Mouse (Mus musculus): ENCODE data around the gene Ing3. TPM values are rescaled to one million over a fixed set of nuclear protein-coding genes. Genes with fewer than 3 reads are reported as not detected.

The Ing3 gene
- polyA plus RNA-seq, 1 experiment = 19.3 TPM

DNA sequence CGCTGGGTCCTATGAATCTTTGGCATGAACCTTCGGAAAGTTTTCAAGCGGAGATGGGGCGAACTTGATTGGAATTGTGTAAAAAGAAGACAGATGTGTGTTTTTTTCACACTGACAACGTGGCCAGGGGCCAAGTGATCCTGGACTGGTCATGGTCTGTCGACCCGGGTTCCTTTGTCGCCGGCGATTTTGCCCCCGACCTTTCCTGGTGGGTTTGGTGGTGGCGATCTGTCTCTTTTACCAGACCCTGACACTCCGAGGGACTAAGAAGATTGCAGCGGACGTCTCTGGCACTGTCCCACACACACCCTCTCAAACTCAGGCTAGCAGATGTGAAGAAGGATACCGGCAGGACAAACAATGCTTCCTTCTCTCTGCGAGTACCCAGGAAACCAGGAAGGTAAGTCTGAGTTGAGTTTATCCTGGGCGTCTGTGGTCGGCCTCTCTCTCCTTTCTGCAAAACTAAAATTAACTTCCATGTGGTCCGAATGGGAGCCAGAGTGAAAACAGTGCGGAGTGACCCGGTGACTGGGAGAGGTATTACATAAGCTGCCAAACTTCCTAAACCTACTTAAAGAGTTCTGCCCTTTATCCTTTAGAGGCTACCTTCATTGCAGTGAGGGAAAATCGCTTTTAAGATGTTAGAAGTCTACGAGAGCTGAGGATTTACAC, 37.4 kb downstream of the Ing3 start:
- Histone ChIP-seq H3K27me3 (ENCODE audit: control insufficient read depth, insufficient read depth, low read length) (no peaks in the 10 kb centered on the region; the same call in 1 of the 2 replicates), H3K4me3 (replicated peaks; ENCODE audit: insufficient read depth, low read depth, low read length) (no peak overlapping the region), H3K27ac (ENCODE audit: insufficient read depth, low read length) (no peak overlapping the region), H3K4me1 (ENCODE audit: control insufficient read depth, insufficient read depth, low read length) (no peaks in the 10 kb centered on the region)
- TF ChIP-seq CTCF (IDR thresholded peaks at IDR 0.05; ENCODE audit: borderline replicate concordance, insufficient read depth, low read depth, low read length) (no peak), POLR2A (IDR thresholded peaks at IDR 0.05; ENCODE audit: borderline replicate concordance, insufficient read depth, low read length) (no peak)
- DNase-seq = no peak
- WGBS = 18% methylated on average over 24 of the region's 24 CpGs

DNA sequence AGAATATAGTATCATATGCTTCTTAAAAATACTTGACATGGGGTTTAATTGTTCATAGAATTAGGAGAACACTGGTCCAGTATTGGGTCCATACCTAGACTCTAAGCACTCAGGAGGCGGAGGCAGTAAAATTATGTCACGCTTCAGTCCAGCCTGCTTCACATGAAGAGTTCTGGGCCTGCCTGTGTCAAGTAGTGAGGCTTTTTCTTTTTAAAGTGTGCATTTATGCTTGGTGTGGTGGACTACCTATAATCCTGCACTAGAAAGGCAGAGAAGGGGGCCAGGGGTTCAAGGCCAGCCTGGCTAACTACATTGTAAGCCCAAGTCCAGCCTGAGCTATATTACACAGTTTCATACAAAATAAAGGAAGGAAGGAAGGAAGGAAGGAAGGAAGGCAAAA, 38.2 kb downstream of the Ing3 start:
- DNase-seq = no peak
- TF ChIP-seq CTCF (IDR thresholded peaks at IDR 0.05; ENCODE audit: borderline replicate concordance, insufficient read depth, low read depth, low read length) (no peak), POLR2A (IDR thresholded peaks at IDR 0.05; ENCODE audit: borderline replicate concordance, insufficient read depth, low read length) (no peak)
- H3K4me1 ChIP-seq (ENCODE audit: control insufficient read depth, insufficient read depth, low read length) = no peaks in the 10 kb centered on the region
- H3K4me3 ChIP-seq (replicated peaks; ENCODE audit: insufficient read depth, low read depth, low read length) = no peak overlapping the region
- 97% methylated on average over 2 of the region's 2 CpGs for WGBS
- H3K27ac ChIP-seq (ENCODE audit: insufficient read depth, low read length) = no peak overlapping the region
- H3K27me3 ChIP-seq (ENCODE audit: control insufficient read depth, insufficient read depth, low read length) = no peaks in the 10 kb centered on the region; the same call in 1 of the 2 replicates

DNA sequence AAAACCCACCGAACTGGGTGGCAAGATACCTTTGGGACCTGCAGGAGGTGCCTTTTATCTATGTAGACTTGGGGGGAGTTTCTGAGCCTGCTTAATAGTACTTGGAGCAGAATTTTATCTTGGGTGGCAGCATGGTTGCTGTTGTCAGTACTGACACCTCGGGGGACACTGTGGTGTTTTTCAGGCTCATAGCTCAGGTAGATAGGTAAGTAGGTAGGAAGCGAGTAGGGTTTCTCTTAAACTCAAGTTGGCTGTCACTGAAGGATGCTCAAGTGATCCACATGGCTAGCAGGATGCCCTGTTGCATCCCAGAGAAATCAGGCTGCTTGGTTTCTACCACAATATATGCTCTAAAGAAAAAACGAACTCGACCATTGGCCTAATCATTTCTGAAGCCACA, 38.9 kb downstream of the Ing3 start:
- no peak overlapping the region for H3K4me3 ChIP-seq (replicated peaks; ENCODE audit: insufficient read depth, low read depth, low read length)
- TF ChIP-seq CTCF (IDR thresholded peaks at IDR 0.05; ENCODE audit: borderline replicate concordance, insufficient read depth, low read depth, low read length) (no peak), POLR2A (IDR thresholded peaks at IDR 0.05; ENCODE audit: borderline replicate concordance, insufficient read depth, low read length) (no peak)
- no peak overlapping the region for H3K27ac ChIP-seq (ENCODE audit: insufficient read depth, low read length)
- no peaks in the 10 kb centered on the region; the same call in 1 of the 2 replicates for H3K27me3 ChIP-seq (ENCODE audit: control insufficient read depth, insufficient read depth, low read length)
- DNase-seq = no peak
- H3K4me1 ChIP-seq (ENCODE audit: control insufficient read depth, insufficient read depth, low read length) = no peaks in the 10 kb centered on the region
- 92% methylated on average over 5 of the region's 5 CpGs for WGBS

DNA sequence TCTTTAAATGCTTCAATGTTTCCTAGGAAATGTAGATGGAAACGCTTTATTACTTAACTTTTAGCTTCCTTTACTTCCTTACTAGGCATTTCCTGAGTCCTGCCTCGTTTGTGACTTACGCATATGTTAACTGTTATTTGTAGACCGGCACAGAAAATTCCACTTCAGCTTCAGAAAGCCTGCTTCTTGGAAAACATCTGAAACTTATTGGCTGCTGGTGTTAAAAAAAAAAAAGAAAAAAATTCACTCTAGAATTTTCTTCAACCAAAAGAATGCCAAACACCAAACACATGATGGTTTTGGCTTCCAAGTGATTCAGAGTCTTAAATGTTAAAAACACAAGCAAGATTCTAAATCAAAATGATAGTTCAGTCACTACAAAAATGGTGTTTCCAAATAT, 39.7 kb downstream of the Ing3 start:
- no peaks in the 10 kb centered on the region for H3K4me1 ChIP-seq (ENCODE audit: control insufficient read depth, insufficient read depth, low read length)
- WGBS = 88% methylated on average over 4 of the region's 4 CpGs

DNA sequence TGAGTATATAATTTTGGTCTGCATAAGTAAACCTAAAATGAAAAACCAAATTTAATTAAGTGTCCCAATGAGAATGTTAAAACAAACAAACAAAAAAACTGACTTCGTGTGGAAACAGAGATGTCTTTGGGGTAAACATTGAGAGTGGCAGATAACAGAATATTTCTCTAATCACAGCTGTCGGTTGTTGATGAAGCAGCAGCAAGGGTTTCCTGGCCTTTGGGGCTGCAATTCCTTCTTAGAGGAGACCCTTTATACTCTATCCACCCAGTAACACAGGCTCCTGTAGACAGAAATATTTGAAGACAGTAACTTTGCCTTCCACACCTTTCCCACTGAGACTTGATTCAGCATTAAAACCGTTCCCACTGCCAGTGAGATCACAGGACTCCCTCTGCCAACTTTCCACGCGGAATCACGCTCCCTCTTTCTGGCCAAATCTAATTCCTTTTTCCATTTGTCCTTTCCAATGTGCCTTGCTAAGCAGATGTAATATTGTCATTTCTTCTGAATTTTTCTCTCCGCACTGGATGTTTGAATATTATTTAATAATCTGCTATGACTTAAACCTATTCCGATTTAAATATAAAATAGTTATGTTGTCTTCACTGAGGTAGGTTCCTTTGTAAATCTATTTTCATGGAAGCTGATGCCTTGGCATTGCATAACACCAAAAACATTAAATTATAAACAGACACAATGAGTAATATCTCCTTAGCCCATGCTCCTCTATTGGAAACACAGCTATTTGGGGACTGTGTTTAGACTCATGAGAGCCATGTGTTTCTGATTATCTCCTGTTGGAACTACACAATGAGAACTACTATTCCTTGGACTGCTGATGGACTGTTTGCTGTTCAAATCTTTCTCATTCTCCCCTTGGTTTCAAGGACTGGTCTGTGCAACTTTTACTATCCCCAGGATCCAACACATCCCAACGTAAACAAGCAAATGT, 41.1 kb downstream of the Ing3 start:
- DNase-seq = no peak
- H3K4me3 ChIP-seq (replicated peaks; ENCODE audit: insufficient read depth, low read depth, low read length) = no peak overlapping the region
- TF ChIP-seq CTCF (IDR thresholded peaks at IDR 0.05; ENCODE audit: borderline replicate concordance, insufficient read depth, low read depth, low read length) (no peak), POLR2A (IDR thresholded peaks at IDR 0.05; ENCODE audit: borderline replicate concordance, insufficient read depth, low read length) (no peak)
- WGBS = 65% methylated on average over 9 of the region's 9 CpGs
- no peak overlapping the region for H3K27ac ChIP-seq (ENCODE audit: insufficient read depth, low read length)
- H3K27me3 ChIP-seq (ENCODE audit: control insufficient read depth, insufficient read depth, low read length) = no peaks in the 10 kb centered on the region; the same call in 1 of the 2 replicates
- no peaks in the 10 kb centered on the region for H3K4me1 ChIP-seq (ENCODE audit: control insufficient read depth, insufficient read depth, low read length)

More for the DNA sequence above, 39.7 kb downstream of the Ing3 start:
- Histone ChIP-seq H3K27me3 (ENCODE audit: control insufficient read depth, insufficient read depth, low read length) (no peaks in the 10 kb centered on the region; the same call in 1 of the 2 replicates), H3K4me3 (replicated peaks; ENCODE audit: insufficient read depth, low read depth, low read length) (no peak overlapping the region), H3K27ac (ENCODE audit: insufficient read depth, low read length) (no peak overlapping the region)
- TF ChIP-seq CTCF (IDR thresholded peaks at IDR 0.05; ENCODE audit: borderline replicate concordance, insufficient read depth, low read depth, low read length) (no peak), POLR2A (IDR thresholded peaks at IDR 0.05; ENCODE audit: borderline replicate concordance, insufficient read depth, low read length) (no peak)
- DNase-seq = no peak

DNA sequence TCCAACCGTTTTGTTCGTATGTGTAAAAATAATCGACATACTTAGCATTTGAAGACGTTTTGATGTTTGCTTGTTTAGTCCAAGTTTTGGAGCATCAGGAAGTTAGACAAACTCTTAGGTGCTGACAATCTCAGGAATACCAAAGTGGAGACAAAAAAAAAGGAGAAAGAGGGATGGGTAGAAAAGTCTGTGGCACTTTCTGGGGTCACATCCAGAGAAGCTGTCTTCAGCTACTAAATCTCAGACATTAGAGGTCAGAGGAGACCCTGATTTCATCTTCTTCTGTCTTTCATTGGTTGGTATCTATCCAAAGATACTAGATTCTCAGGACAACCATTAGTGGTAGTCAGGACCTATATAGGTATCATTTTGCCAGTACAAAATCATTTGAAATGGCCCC, 41.8 kb downstream of the Ing3 start:
- WGBS = 90% methylated on average over 4 of the region's 4 CpGs
- TF ChIP-seq POLR2A (IDR thresholded peaks at IDR 0.05; ENCODE audit: borderline replicate concordance, insufficient read depth, low read length) = no peak
- no peak for TF ChIP-seq CTCF (IDR thresholded peaks at IDR 0.05; ENCODE audit: borderline replicate concordance, insufficient read depth, low read depth, low read length)
- no peaks in the 10 kb centered on the region for H3K4me1 ChIP-seq (ENCODE audit: control insufficient read depth, insufficient read depth, low read length)
- H3K4me3 ChIP-seq (replicated peaks; ENCODE audit: insufficient read depth, low read depth, low read length) = no peak overlapping the region
- H3K27ac ChIP-seq (ENCODE audit: insufficient read depth, low read length) = no peak overlapping the region
- H3K27me3 ChIP-seq (ENCODE audit: control insufficient read depth, insufficient read depth, low read length) = no peaks in the 10 kb centered on the region; the same call in 1 of the 2 replicates
- no peak for DNase-seq

DNA sequence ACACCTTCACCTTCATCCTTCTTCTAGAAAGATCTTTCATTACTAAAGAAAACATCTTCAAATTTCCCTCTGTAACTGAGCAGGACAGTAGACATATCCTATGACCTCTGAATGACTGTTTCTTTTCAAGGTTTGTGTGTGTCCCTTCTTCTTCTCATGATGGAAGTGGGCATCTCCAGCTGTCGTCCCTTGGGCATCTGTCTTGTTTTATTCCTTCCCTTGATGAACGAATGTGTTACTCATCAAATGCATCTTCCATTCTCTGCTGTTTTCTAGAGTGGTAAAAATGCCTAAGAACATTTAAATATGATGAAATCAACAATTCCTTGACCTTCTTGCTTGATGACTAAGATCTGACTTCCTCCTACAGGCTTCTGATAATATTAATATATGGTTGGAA, 43.7 kb downstream of the Ing3 start:
- H3K4me1 ChIP-seq (ENCODE audit: control insufficient read depth, insufficient read depth, low read length) = no peaks in the 10 kb centered on the region

More for the DNA sequence above, 43.7 kb downstream of the Ing3 start:
- no peak for DNase-seq
- H3K4me3 ChIP-seq (replicated peaks; ENCODE audit: insufficient read depth, low read depth, low read length) = no peak overlapping the region
- 75% methylated on average over 2 of the region's 2 CpGs for WGBS
- TF ChIP-seq POLR2A (IDR thresholded peaks at IDR 0.05; ENCODE audit: borderline replicate concordance, insufficient read depth, low read length) (no peak), CTCF (IDR thresholded peaks at IDR 0.05; ENCODE audit: borderline replicate concordance, insufficient read depth, low read depth, low read length) (no peak)
- H3K27ac ChIP-seq (ENCODE audit: insufficient read depth, low read length) = no peak overlapping the region
- no peaks in the 10 kb centered on the region for H3K27me3 ChIP-seq (ENCODE audit: control insufficient read depth, insufficient read depth, low read length)

All from cerebellum, adult 2 months (tissue).